Mouse (Mus musculus): ENCODE results near the gene Cd47.

DNA sequence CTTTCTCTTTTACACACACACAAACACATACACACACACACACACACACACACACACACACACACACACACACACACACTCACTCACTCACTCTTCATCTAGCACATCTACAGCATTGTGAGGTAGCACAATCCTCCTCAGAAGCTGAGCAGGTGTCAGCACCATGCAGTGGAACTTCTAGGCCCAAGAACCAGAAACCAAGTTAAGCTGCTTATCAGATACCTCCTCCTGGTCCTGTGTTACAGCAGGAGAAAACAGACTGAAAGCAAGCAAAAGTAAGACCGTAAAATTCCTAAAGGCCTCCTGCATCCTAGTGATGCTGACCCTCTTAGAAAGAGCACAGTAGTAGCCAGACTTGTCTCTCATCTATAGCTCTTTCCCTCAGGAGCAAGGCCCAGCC lies 67.9 kb downstream of the Cd47 start:
- TF ChIP-seq POLR2A (IDR thresholded peaks at IDR 0.05; ENCODE audit: low read depth, low read length) (no peak), CTCF (IDR thresholded peaks at IDR 0.05; ENCODE audit: borderline replicate concordance, insufficient read depth, low read length) (no peak)
